Mouse (Mus musculus) heart, embryonic 12.5 days (tissue): ENCODE measurements at regions not wholly inside any gene's neighbourhood (a gene's known extent, or its start where the extent isn't known, plus 50 kb on each side); places are given as distances from the start of the nearest gene placed in this dataset.

Experiments used
- ATAC-seq: fragments of 200-750 bp; cut with Nextera tagmentation; 2 replicates; pipeline ENCODE4 v1.8.0; 2017; ENCODE audit warnings: moderate TSS enrichment, moderate library complexity; ENCODE audit not compliant: insufficient number of reproducible peaks, low FRiP score
- H3K27ac ChIP-seq: fragments of 300-500 bp; sonication (generic); 2 replicates; pipeline ENCODE4 v1.5.1; 2016; ENCODE audit warnings: mild to moderate bottlenecking, moderate library complexity; ENCODE audit not compliant: poor library complexity, severe bottlenecking
- H3K27me3 ChIP-seq: fragments of 300-500 bp; sonication (generic); replicated peaks from 2 replicates; pipeline ENCODE4 v1.6.1; 2016; ENCODE audit warnings: mild to moderate bottlenecking, moderate library complexity
- H3K36me3 ChIP-seq: fragments of 300-500 bp; sonication (generic); 2 replicates; pipeline ENCODE4 v1.6.1; 2016; ENCODE audit warnings: mild to moderate bottlenecking, moderate library complexity
- H3K4me1 ChIP-seq: fragments of 300-500 bp; sonication (generic); replicated peaks from 2 replicates; pipeline ENCODE4 v1.6.1; 2016; ENCODE audit warnings: mild to moderate bottlenecking
- H3K4me2 ChIP-seq: fragments of 300-500 bp; sonication (generic); 2 replicates; pipeline ENCODE4 v1.6.1; 2016; ENCODE audit warnings: mild to moderate bottlenecking, moderate library complexity
- H3K4me3 ChIP-seq: fragments of 300-500 bp; sonication (generic); 2 replicates; pipeline ENCODE4 v1.5.1; 2016; ENCODE audit warnings: mild to moderate bottlenecking
- H3K9ac ChIP-seq: fragments of 300-500 bp; sonication (generic); 2 replicates; pipeline ENCODE4 v1.6.1; 2016; ENCODE audit warnings: mild to moderate bottlenecking, moderate library complexity
- H3K9me3 ChIP-seq: fragments of 300-500 bp; sonication (generic); replicated peaks from 2 replicates; pipeline ENCODE4 v1.6.1; 2016; ENCODE audit warnings: mild to moderate bottlenecking, moderate library complexity
- WGBS: fragments of 180-500 bp; shearing (Covaris S2); methylation state at CpG from one replicate; pipeline ENCODE4 v1.1.7; 2016; 5-methylcytosine and 5-hydroxymethylcytosine counted together

DNA sequence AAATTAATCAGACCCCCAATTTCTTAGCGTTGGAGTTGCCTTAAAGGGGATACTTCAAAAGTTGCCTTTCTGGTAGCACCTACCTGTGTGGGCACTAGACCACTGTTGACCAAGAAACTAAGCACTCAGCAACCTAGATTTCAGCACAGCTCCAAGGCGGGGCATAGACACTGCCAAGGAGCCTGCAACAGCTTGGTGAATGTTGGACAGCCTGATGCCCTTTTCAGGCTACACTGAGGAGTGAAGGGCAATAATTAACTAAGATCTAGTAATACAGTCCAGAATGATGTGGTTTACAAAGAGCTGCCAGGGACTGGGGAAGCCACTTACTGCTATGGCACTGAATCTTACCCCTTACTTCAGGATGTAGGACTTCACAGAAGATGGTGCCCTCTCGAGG is 304.9 kb downstream of the Satb1 start:
- H3K4me3 ChIP-seq = no peak overlapping the region
- no peak overlapping the region for H3K4me2 ChIP-seq
- ATAC-seq = no peak
- H3K36me3 ChIP-seq = no peaks in the 10 kb centered on the region
- no peaks in the 10 kb centered on the region for H3K4me1 ChIP-seq
- WGBS = 80% methylated on average over 3 of the region's 3 CpGs
- no peaks in the 10 kb centered on the region for H3K9me3 ChIP-seq
- H3K9ac ChIP-seq = no peak overlapping the region
- H3K27me3 ChIP-seq = no peaks in the 10 kb centered on the region
- H3K27ac ChIP-seq = no peak overlapping the region

DNA sequence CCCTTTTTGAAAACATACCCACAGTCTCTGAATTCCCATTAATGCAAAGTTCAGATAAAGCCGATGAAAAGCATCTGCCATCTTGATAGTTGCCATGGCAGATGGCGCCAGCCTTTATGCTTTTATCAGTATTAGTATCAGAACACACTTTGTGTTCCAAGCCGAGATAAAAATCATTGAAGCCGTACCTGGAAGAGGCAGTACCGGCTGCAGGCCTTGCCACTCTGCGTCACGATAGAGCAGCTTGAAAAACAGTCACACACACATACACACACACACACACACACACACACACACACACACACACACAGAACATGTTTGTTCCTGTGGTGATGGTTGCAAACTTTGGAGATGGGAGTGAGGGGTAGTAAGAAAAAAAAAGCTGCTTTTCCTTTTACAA is 306.2 kb downstream of the Satb1 start:
- Histone ChIP-seq H3K9ac (no peak overlapping the region), H3K27ac (no peak overlapping the region), H3K4me3 (no peak overlapping the region), H3K4me2 (no peak overlapping the region), H3K9me3 (no peaks in the 10 kb centered on the region), H3K27me3 (no peaks in the 10 kb centered on the region), H3K36me3 (no peaks in the 10 kb centered on the region), H3K4me1 (no peaks in the 10 kb centered on the region)
- 56% methylated on average over 7 of the region's 7 CpGs for WGBS
- ATAC-seq = no peak

DNA sequence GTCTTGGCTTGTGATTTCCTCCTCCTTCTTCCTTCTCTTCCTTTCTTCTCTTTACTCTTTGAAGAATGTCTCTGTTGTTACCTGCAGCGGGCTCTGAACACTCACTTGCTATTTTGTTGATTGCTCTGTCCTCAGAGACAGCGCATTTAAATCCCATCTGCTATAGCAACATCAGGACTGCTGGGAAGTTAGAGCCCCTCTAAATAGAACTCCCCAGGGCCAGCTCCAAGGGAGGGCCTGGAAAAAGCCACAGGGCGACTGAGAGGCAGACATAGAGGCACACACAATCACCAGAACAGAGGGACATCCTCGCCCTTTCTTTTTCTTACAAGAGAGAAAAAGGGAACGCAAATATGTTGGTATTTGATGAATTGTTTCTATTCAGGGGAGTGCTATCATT is 306.6 kb downstream of the Satb1 start:
- ATAC-seq = no peak
- Histone ChIP-seq H3K36me3 (no peaks in the 10 kb centered on the region), H3K27me3 (no peaks in the 10 kb centered on the region), H3K4me2 (no peak overlapping the region), H3K4me3 (no peak overlapping the region), H3K9ac (no peak overlapping the region), H3K9me3 (no peaks in the 10 kb centered on the region), H3K4me1 (no peaks in the 10 kb centered on the region), H3K27ac (no peak overlapping the region)
- WGBS = 23% methylated on average over 5 of the region's 5 CpGs

DNA sequence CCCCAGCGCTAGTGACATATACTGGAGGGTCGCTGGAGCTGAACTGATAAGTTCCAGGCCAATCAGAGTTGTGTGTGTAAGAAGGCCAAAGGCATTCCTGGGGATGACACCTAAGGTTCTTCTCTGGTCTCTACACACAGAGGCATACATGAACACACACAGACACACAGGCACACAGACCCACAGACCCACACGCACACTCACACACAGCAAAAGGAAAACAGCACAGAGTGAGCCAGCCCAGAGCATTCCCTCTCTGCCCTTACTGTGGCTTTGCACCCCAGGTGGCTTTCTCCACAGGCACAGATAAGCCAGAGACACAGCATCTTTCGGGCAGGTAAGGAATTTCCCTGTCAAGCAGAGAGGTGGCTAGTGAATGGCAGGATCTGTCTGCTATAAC is 307.1 kb downstream of the Satb1 start:
- 47% methylated on average over 4 of the region's 4 CpGs for WGBS
- ATAC-seq = no peak
- Histone ChIP-seq H3K4me3 (no peak overlapping the region), H3K27me3 (no peaks in the 10 kb centered on the region), H3K9ac (no peak overlapping the region), H3K36me3 (no peaks in the 10 kb centered on the region), H3K27ac (no peak overlapping the region), H3K4me1 (no peaks in the 10 kb centered on the region), H3K9me3 (no peaks in the 10 kb centered on the region), H3K4me2 (no peak overlapping the region)

DNA sequence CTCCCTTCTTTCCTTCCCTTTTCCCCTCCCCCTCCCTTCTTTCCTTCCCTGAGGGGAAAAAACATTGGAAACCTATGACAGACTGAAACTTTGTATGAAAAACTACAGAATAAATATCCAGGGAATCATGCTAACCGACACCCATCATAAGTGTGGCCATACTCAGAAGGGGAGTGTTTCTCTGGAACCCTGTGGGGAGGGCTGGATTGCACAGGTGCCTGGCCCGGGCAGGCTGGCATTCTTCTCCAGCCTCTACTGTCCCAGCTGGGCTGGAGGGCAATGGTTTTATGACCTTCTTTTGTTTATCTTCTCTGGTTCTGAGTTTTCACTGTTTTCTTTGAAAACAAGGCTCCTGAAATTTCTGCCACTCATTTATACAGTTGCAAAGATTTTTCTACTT is 307.9 kb downstream of the Satb1 start:
- no peak overlapping the region for H3K4me2 ChIP-seq
- H3K36me3 ChIP-seq = no peaks in the 10 kb centered on the region
- no peaks in the 10 kb centered on the region for H3K9me3 ChIP-seq
- H3K4me3 ChIP-seq = no peak overlapping the region
- H3K9ac ChIP-seq = no peak overlapping the region
- 56% methylated on average over 2 of the region's 2 CpGs for WGBS
- no peak for ATAC-seq
- no peaks in the 10 kb centered on the region for H3K4me1 ChIP-seq
- H3K27me3 ChIP-seq = no peaks in the 10 kb centered on the region
- no peak overlapping the region for H3K27ac ChIP-seq

DNA sequence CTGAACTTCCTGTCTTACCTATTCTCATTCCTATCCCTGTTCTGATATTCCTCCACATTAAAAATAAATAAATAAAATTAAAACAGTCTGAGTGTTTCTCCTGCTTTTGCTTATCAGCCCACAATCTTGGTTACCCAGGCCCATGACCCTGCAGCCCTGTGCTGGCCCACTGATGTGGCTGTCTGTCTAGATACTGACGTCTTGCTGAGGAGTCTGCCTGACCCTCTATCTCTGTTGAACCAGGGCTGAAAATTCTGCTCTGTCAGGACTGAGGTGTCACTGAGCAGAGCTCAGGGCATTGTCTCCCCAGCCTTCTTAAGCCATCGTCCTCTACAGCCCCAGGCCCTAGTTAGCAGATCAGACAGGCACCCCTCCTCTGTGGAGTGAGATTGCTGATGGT is 321.2 kb downstream of the Satb1 start:
- H3K27me3 ChIP-seq = no peaks in the 10 kb centered on the region
- WGBS = 30% methylated on average over 2 of the region's 2 CpGs

DNA sequence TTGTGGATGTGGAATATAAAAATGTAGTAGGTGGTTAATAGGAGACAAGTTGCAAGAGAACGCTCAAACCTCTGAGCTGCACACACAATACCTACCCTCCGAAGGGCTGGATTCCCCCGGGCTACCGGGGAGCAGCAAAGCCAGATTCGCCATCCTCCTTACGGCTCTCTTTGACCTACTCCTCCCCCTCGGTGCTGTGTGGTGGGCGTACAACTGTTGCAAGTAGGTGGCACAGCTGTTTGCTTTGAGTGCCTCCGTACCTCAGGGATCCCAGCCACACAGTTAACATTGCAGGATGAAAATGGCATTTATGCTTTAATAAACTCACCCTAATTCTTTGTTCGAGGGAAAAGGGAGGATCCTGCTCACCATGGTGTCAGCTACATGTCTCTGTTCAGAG is 321.6 kb upstream of the Tbc1d5 start:
- no peak for ATAC-seq
- H3K4me3 ChIP-seq = no peak overlapping the region
- H3K4me2 ChIP-seq = no peak overlapping the region
- H3K4me1 ChIP-seq = no peaks in the 10 kb centered on the region
- H3K27me3 ChIP-seq = no peaks in the 10 kb centered on the region
- H3K36me3 ChIP-seq = no peaks in the 10 kb centered on the region
- no peak overlapping the region for H3K27ac ChIP-seq
- H3K9ac ChIP-seq = no peak overlapping the region
- 87% methylated on average over 10 of the region's 10 CpGs for WGBS
- H3K9me3 ChIP-seq = no peaks in the 10 kb centered on the region

More for the DNA sequence above, 321.2 kb downstream of the Satb1 start:
- no peak for ATAC-seq
- Histone ChIP-seq H3K4me1 (no peaks in the 10 kb centered on the region), H3K9me3 (no peaks in the 10 kb centered on the region), H3K9ac (no peak overlapping the region), H3K4me3 (no peak overlapping the region), H3K36me3 (no peaks in the 10 kb centered on the region), H3K4me2 (no peak overlapping the region), H3K27ac (no peak overlapping the region)

DNA sequence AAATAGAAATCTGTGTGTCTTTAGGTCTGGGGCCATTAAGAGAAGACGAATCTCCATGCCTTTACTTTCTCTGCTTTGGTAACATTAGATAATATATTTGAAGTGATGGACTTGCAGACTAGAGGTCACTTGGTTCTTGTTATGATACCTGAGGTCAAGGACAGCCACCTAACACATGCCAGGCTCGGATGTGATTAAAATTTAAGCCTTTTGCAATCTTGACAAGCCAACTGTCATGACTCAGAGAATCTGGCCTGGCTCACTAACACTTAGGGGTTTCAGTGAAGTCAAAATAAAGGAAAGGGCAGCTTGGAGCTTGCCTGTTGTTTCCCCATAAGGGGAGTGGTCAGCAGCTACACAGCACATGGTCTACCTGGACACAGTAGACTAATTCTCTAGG is 320.4 kb upstream of the Tbc1d5 start:
- H3K27me3 ChIP-seq = no peaks in the 10 kb centered on the region
- no peak for ATAC-seq
- no peak overlapping the region for H3K9ac ChIP-seq
- no peak overlapping the region for H3K4me2 ChIP-seq
- no peak overlapping the region for H3K27ac ChIP-seq
- 72% methylated on average over 2 of the region's 2 CpGs for whole genome bisulfite sequencing
- H3K9me3 ChIP-seq = no peaks in the 10 kb centered on the region
- H3K36me3 ChIP-seq = no peaks in the 10 kb centered on the region
- no peaks in the 10 kb centered on the region for H3K4me1 ChIP-seq
- no peak overlapping the region for H3K4me3 ChIP-seq

DNA sequence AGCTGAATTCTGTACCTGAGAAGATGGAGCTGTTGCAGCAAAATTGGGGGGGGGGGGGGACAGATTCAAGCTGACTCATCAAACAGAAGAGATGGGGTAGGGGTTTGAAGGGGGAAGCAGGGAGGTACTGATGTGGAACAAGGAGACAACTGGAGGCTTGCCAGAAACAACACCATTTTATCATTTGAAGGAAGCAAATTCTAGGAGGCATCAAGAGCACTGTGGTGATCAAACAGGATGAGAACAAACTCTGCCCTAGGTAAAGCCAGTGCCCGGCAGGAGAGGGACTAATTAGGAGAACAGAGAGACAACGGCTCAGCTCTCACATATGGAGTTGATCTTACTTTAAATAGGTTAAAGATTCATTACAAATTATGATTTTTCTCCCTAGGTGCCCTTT is 315.9 kb upstream of the Tbc1d5 start:
- H3K36me3 ChIP-seq = no peaks in the 10 kb centered on the region
- no peaks in the 10 kb centered on the region for H3K27me3 ChIP-seq
- H3K9ac ChIP-seq = no peak overlapping the region
- H3K4me3 ChIP-seq = no peak overlapping the region
- no peak overlapping the region for H3K27ac ChIP-seq
- H3K4me1 ChIP-seq = no peaks in the 10 kb centered on the region
- WGBS = 54% methylated on average over 2 of the region's 2 CpGs
- no peaks in the 10 kb centered on the region for H3K9me3 ChIP-seq
- no peak for ATAC-seq
- H3K4me2 ChIP-seq = no peak overlapping the region

DNA sequence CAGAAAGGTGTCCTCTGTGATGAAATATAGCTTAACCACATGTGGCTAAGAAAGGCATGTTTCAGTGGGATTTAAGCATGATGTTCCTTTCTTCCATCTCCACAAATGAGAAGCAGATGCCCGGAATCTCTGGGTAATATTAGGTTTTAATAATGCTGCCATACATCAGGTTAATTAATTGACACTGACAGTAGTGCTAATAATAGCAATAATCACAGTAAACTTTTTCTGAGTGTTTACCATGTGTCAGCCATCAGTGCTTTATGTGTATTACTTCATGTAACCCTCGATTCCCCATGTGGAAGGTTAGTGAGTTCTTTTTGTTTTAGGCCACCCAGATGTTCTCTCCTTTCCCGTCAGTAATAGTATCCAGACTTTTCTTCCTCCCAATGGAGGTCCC is 310.2 kb upstream of the Tbc1d5 start:
- no peak for ATAC-seq
- H3K4me1 ChIP-seq = no peaks in the 10 kb centered on the region
- 76% methylated on average over 3 of the region's 3 CpGs for WGBS

DNA sequence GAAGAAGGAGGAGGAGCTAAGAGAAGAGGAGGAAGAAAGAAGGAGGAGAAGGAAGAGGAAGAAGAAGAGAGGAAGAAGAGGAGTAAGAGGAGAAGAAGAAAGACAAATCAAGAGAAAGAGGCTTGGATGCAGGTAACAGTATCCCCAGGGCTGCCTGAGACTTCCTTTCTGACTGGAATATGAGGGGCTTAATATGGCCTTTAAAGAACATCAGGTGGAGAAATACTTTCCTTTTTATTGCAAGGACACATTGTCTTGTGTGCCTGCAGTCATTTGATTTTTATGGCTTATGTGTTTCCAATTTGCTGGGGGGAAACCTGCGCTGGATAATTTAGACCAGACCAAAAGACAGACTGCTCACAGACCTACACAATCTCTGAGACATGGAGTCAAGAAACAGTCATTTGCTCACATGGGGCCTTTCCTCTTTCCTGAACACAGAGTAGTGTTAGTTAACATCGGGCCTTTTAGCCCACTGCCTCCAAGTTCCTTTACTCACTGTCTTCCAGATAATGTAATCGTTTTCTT is 308.8 kb upstream of the Tbc1d5 start:
- Histone ChIP-seq H3K4me2 (no peak overlapping the region), H3K4me1 (no peaks in the 10 kb centered on the region), H3K36me3 (no peaks in the 10 kb centered on the region), H3K9me3 (no peaks in the 10 kb centered on the region), H3K9ac (no peak overlapping the region), H3K27ac (no peak overlapping the region), H3K4me3 (no peak overlapping the region), H3K27me3 (no peaks in the 10 kb centered on the region)
- no peak for ATAC-seq
- 80% methylated on average over 3 of the region's 3 CpGs for WGBS

More for the DNA sequence above, 310.2 kb upstream of the Tbc1d5 start:
- Histone ChIP-seq H3K27me3 (no peaks in the 10 kb centered on the region), H3K9ac (no peak overlapping the region), H3K36me3 (no peaks in the 10 kb centered on the region), H3K27ac (no peak overlapping the region), H3K4me2 (no peak overlapping the region), H3K4me3 (no peak overlapping the region), H3K9me3 (no peaks in the 10 kb centered on the region)

DNA sequence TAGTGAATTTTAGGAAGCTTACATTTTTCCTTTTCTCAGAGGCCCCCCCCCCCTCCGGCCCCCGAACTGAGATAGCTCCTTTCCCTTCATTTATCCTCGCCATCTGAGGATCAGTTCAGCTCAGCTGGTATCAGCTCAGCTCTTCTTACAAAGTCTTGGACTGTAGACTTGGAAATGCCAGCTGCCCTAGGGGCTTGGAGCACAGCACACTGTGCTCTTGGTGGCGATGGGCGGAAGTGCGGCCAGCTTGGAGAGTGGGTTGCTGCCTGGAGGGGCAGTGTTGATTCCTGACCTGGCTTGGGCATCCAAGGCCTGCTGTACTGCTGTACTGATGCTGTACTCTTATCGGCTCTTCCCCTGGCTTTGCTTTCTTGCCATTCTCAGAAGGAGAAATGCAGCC is 298.7 kb upstream of the Tbc1d5 start:
- no peak overlapping the region for H3K4me3 ChIP-seq
- WGBS = 69% methylated on average over 7 of the region's 7 CpGs
- H3K9me3 ChIP-seq = peaks cover 8% of the 10 kb centered on the region
- H3K27ac ChIP-seq = no peak overlapping the region
- H3K4me1 ChIP-seq = no peaks in the 10 kb centered on the region
- no peak overlapping the region for H3K9ac ChIP-seq
- no peaks in the 10 kb centered on the region for H3K36me3 ChIP-seq
- no peak overlapping the region for H3K4me2 ChIP-seq
- no peak for ATAC-seq
- no peaks in the 10 kb centered on the region for H3K27me3 ChIP-seq
